Mouse (Mus musculus) stomach, embryonic 15.5 days (tissue): ENCODE measurements at regions not wholly inside any gene's neighbourhood (a gene's known extent, or its start where the extent isn't known, plus 50 kb on each side); places are given as distances from the start of the nearest gene placed in this dataset.
A peak's percentile ranks its signal among the peaks of the same experiment; 100 is the strongest.
"Not testable (repeated sequence)": the region's sequence is repeated elsewhere in the genome, so short reads cannot be mapped to it uniquely, and the experiment has no call there.

ENCODE experiments used
- ATAC-seq: fragments of 200-750 bp; cut with Nextera tagmentation; 2 replicates; pipeline ENCODE4 v1.8.0; 2017; ENCODE audit warnings: low read depth, moderate number of reproducible peaks, moderate TSS enrichment; ENCODE audit not compliant: insufficient read depth, low FRiP score
- H3K27ac ChIP-seq: fragments of 300-500 bp; sonication (generic); 2 replicates; pipeline ENCODE4 v1.5.1; 2015; ENCODE audit warnings: mild to moderate bottlenecking, inconsistent platforms
- H3K27me3 ChIP-seq: fragments of 300-500 bp; sonication (generic); replicated peaks from 2 replicates; pipeline ENCODE4 v1.6.1; 2015; ENCODE audit warnings: inconsistent platforms
- H3K36me3 ChIP-seq: fragments of 300-500 bp; sonication (generic); 2 replicates; pipeline ENCODE4 v1.6.1; 2015; ENCODE audit warnings: inconsistent platforms
- H3K4me1 ChIP-seq: fragments of 300-500 bp; sonication (generic); 2 replicates; pipeline ENCODE4 v1.6.1; 2015; ENCODE audit warnings: inconsistent platforms
- H3K4me2 ChIP-seq: fragments of 300-500 bp; sonication (generic); 2 replicates; pipeline ENCODE4 v1.6.1; 2015; ENCODE audit warnings: mild to moderate bottlenecking, inconsistent platforms
- H3K4me3 ChIP-seq: fragments of 300-500 bp; sonication (generic); replicated peaks from 2 replicates; pipeline ENCODE4 v1.5.1; 2015; ENCODE audit warnings: inconsistent platforms
- H3K9ac ChIP-seq: fragments of 300-500 bp; sonication (generic); 2 replicates; pipeline ENCODE4 v1.6.1; 2015; ENCODE audit warnings: inconsistent platforms
- H3K9me3 ChIP-seq: fragments of 300-500 bp; sonication (generic); 2 replicates; pipeline ENCODE4 v1.6.1; 2016; ENCODE audit warnings: inconsistent platforms
- WGBS: fragments of 180-500 bp; shearing (Covaris S2); methylation state at CpG from one replicate; pipeline ENCODE4 v1.1.7; 2015; 5-methylcytosine and 5-hydroxymethylcytosine counted together

DNA sequence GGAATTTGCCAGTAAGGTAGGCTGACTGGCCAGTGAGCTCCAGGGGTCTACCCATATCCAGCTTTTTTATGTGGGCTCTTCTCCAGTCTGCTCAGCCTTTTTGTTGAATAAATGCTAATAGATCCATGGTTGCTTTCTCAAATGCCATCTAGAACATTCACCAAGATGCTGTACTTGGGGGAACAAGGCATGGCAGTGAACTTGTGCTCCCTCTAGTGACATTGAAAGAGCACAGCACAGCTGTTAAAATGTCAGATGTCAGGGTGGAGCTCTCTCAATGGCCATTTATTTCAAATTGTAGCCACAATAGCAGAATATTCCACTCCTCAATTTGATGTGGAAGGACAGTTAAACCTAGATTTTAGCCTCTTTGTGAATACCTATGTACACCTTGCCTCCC is 86.3 kb downstream of the Kcnk1 start:
- ATAC-seq = no peak
- Histone ChIP-seq H3K4me3 (no peak overlapping the region), H3K9me3 (no peaks in the 10 kb centered on the region), H3K36me3 (no peaks in the 10 kb centered on the region), H3K4me1 (no peaks in the 10 kb centered on the region), H3K27me3 (no peaks in the 10 kb centered on the region), H3K27ac (no peak overlapping the region), H3K9ac (no peak overlapping the region), H3K4me2 (no peak overlapping the region)

DNA sequence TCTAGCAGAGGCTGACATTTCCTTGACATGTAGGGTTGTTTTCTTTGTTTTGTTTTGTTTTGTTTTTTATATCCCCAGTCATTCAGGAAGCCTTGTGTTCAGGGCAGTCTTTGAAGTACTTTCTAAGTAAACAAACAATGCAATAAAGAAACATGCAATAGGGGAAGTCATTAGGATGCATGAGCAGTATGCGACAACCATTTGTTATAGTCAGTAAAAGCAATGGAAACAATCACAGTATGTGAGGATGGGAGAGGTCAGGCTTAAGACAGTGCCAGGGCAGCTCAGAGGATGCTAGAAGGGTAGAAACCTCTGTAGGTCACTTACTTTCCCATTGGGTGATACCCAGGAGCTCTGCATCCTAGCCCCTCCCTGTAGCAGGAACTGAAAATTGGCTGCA is 87.9 kb downstream of the Kcnk1 start:
- ATAC-seq = 0 out of 2 replicates have a peak, but pooled peaks have one; percentile 4

DNA sequence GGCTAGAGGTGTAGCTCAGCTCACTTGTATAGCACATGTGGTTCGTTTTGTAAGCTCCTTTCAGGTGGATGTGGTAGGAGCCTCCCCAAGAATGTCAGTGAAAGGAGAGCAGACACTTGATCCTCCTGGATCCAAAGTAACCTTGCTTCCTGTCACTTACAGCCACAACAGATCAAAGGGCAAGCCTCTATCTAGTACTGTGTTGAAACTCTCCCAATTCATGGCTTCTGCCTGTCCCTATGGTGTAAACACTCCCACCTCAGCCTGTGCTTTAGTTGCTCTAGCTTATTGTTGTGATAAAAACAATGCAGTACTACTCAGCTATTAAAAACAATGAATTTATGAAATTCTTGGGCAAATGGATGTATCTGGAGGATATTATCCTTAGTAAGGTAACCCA is 95.8 kb downstream of the Kcnk1 start:
- H3K27me3 ChIP-seq = no peaks in the 10 kb centered on the region
- WGBS = 58% methylated on average over 1 of the region's 1 CpGs
- no peaks in the 10 kb centered on the region for H3K9me3 ChIP-seq
- H3K27ac ChIP-seq = no peak overlapping the region
- no peak overlapping the region for H3K4me3 ChIP-seq
- no peak overlapping the region for H3K4me2 ChIP-seq
- no peak overlapping the region for H3K9ac ChIP-seq
- no peaks in the 10 kb centered on the region for H3K36me3 ChIP-seq
- no peak for ATAC-seq
- H3K4me1 ChIP-seq = no peaks in the 10 kb centered on the region

More for the DNA sequence above, 87.9 kb downstream of the Kcnk1 start:
- H3K4me1 ChIP-seq = no peaks in the 10 kb centered on the region
- no peak overlapping the region for H3K4me3 ChIP-seq
- H3K4me2 ChIP-seq = no peak overlapping the region
- H3K9me3 ChIP-seq = no peaks in the 10 kb centered on the region
- H3K36me3 ChIP-seq = no peaks in the 10 kb centered on the region
- H3K27ac ChIP-seq = no peak overlapping the region
- 85% methylated on average over 1 of the region's 1 CpGs for WGBS
- no peaks in the 10 kb centered on the region for H3K27me3 ChIP-seq
- no peak overlapping the region for H3K9ac ChIP-seq

DNA sequence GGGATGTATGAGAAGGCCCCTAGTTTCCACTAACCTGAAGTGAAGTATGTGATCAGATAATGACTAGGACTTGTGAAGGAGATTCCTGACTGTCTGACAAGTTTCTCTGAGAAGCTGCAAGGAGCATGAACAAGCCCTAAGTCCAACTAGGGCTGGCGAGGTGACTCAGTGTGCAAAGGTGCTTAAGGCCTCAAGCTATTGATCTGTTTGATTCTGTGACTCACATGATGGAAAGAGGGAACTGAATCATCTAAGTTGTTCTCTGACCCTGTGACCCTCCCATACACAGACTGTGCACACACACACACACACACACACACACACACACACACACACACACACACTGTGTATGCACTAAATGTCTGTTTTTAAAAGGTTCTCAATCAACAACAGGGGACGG is 99.0 kb downstream of the Kcnk1 start:
- ATAC-seq = peak; percentile 35; the same call in 1 of the 2 replicates
- 56% methylated on average over 2 of the region's 2 CpGs for WGBS
- Histone ChIP-seq H3K4me2 (no peak overlapping the region), H3K9ac (no peak overlapping the region), H3K27me3 (no peaks in the 10 kb centered on the region), H3K9me3 (no peaks in the 10 kb centered on the region), H3K27ac (no peak overlapping the region), H3K36me3 (no peaks in the 10 kb centered on the region), H3K4me1 (no peaks in the 10 kb centered on the region), H3K4me3 (no peak overlapping the region)

DNA sequence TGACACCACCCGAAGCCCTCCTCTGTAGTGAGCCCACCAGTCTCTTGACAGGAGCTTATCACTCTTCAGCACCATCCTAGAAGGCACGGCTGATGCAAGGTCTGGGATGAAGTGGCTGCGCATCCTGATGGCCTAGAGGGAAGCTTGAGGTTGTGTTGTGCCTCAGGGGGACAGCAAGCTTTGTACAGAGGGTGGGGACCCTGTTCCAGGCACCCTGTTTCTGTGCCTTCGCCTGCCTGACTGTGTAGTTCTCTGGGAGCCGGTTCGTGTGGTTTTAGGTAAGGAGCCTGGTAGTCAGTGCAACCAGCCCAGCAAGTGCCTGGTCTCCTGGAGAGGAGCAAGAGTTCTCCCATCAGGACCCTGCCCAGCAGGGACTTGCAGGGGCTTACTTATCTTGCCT is 101.1 kb downstream of the Kcnk1 start:
- no peak overlapping the region for H3K4me2 ChIP-seq
- no peak overlapping the region for H3K27ac ChIP-seq
- no peak overlapping the region for H3K9ac ChIP-seq
- WGBS = 54% methylated on average over 6 of the region's 6 CpGs
- no peaks in the 10 kb centered on the region for H3K36me3 ChIP-seq
- H3K27me3 ChIP-seq = no peaks in the 10 kb centered on the region
- no peaks in the 10 kb centered on the region for H3K9me3 ChIP-seq
- no peaks in the 10 kb centered on the region for H3K4me1 ChIP-seq
- H3K4me3 ChIP-seq = no peak overlapping the region
- no peak for ATAC-seq

DNA sequence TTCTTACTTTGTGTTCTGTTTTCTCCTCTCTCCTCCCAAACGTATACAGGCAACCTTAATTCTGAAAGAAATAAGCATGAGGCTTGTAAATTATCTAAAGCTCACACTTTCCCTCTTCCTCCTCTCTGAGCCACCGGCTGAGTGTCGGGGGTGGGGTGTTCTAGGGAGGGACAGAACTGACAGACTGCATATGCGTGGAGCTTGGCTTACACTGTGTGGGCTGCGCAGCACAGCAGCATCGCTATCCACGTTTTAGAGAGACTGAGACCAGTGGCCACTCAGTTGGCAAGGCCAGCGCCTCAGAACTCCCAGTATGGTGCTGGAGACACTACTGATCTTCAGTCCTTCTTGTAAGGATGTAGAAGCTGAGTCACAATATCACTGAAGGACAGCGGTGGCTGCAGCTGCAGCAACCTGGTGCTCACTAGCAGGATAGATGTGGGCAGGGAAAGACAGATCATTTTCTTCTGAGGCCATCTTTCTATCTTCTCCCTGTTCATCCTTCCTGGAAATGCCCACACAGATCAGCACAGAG is 101.7 kb downstream of the Kcnk1 start:
- ATAC-seq = no peak
- Histone ChIP-seq H3K36me3 (no peaks in the 10 kb centered on the region), H3K27me3 (no peaks in the 10 kb centered on the region), H3K4me1 (no peaks in the 10 kb centered on the region), H3K4me2 (no peak overlapping the region), H3K4me3 (no peak overlapping the region), H3K9ac (no peak overlapping the region), H3K9me3 (no peaks in the 10 kb centered on the region), H3K27ac (no peak overlapping the region)
- WGBS = 64% methylated on average over 9 of the region's 9 CpGs

DNA sequence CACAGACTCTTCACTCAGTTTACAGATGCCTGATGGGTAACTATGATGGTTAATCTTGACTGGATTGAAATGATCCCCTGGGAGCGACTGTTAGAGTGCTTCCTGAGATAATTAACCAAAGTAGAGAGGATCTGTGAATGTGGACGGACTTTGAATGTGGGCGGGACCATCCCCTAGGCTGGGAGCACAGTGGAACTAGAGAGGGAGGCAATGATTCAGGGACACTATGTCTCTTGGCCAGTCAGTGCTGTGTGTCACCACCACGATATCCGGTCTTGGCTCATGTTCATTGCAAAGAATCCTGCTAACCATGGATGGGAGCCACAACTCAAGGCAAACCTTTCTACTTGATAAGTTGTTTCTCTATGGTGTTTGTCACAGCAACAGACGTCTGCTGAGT is 103.9 kb downstream of the Kcnk1 start:
- H3K36me3 ChIP-seq = no peaks in the 10 kb centered on the region
- H3K9ac ChIP-seq = no peak overlapping the region
- no peaks in the 10 kb centered on the region for H3K9me3 ChIP-seq
- no peak overlapping the region for H3K27ac ChIP-seq
- no peaks in the 10 kb centered on the region for H3K4me1 ChIP-seq
- 80% methylated on average over 6 of the region's 6 CpGs for WGBS
- no peak overlapping the region for H3K4me3 ChIP-seq
- no peak overlapping the region for H3K4me2 ChIP-seq
- no peak for ATAC-seq
- no peaks in the 10 kb centered on the region for H3K27me3 ChIP-seq

DNA sequence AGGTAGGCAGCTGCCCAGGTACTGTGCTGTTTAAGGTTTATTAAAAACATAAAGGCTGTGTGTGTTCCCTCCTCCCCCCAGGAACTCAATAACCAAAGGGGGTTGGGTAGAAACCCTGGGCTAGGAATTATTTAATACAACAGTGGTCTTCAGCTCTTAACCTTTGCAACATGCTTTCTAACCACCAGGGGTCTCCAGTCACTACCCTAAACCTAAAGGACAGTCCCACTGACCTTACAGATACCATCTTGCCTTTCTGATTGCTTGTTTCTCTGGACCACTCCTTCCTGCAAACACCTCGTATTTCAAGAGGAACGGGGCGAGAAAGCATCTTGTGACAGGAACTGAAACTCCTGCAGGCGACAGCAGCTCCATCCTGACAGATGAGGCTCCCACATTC is 104.9 kb downstream of the Kcnk1 start:
- Histone ChIP-seq H3K36me3 (no peaks in the 10 kb centered on the region), H3K4me3 (no peak overlapping the region), H3K27ac (no peak overlapping the region), H3K9me3 (no peaks in the 10 kb centered on the region), H3K4me1 (no peaks in the 10 kb centered on the region), H3K9ac (no peak overlapping the region), H3K4me2 (no peak overlapping the region), H3K27me3 (no peaks in the 10 kb centered on the region)
- ATAC-seq = no peak
- 56% methylated on average over 4 of the region's 4 CpGs for WGBS

DNA sequence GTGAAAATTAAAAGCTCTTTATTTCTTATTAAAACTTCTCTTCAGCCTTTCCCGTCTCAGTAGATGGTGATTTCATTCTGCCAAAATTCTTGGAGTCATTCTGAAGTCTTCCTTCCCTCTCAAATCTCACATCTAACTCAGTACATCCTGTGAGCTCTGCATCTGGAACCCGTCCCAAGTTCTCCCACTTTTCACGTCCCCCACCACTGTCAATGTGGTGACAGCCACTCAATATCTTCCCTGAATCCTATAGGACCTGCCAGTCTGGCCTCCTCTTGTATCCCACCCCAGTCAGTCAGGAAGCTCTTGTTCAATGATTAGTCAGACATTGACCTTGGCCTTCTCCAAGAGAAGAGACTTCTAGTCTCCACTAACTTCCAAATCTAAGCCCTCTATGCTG is 110.1 kb downstream of the Kcnk1 start:
- Histone ChIP-seq H3K4me3 (no peak overlapping the region), H3K9ac (no peak overlapping the region), H3K4me1 (no peaks in the 10 kb centered on the region), H3K36me3 (no peaks in the 10 kb centered on the region), H3K9me3 (no peaks in the 10 kb centered on the region), H3K27ac (no peak overlapping the region), H3K27me3 (no peaks in the 10 kb centered on the region), H3K4me2 (no peak overlapping the region)
- WGBS = 78% methylated on average over 3 of the region's 3 CpGs
- no peak for ATAC-seq

DNA sequence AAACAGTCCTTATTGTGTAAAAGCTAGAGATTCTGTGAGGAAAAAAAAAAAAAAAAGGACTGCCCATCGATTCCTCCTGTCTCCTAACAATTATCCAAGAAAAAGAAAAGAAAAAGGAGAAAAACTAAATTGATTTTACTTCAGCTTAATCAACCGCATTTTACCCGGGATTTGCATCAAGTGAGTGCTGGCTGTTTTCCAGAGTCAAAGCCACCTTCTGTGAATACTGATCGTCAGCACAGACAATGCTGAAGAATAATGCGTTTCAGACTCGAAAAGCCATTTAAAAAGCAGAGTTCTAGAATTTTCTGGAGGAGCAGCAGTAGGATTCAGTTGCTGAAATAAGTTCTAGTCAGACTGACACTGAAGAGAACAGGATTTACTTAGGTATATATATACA is 131.1 kb downstream of the Kcnk1 start:
- ATAC-seq = no peak
- H3K9me3 ChIP-seq = no peaks in the 10 kb centered on the region
- no peaks in the 10 kb centered on the region for H3K4me1 ChIP-seq
- WGBS = 69% methylated on average over 6 of the region's 6 CpGs
- no peak overlapping the region for H3K4me3 ChIP-seq
- H3K4me2 ChIP-seq = no peak overlapping the region
- H3K27me3 ChIP-seq = no peaks in the 10 kb centered on the region
- H3K27ac ChIP-seq = no peak overlapping the region
- H3K9ac ChIP-seq = no peak overlapping the region
- H3K36me3 ChIP-seq = no peaks in the 10 kb centered on the region

DNA sequence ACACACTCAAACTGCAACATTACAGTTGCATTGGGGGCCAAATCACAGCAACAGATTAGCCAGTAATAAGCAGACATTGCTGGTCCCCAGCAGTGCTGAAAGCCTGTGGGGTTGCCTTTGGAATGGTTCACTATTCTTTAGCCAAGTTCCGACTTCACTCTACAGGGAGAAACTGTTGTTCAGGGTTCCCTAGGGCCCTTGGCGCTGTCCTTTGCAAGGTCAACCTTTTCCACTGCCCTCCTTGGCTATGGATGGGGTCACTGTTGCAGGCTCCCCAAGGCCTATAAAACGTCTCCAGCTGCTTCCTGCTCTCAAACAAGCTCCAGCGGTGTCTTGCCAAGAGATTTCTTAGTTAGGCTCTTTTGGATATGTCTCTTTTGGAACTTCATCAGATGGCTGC is 137.1 kb downstream of the Kcnk1 start:
- Histone ChIP-seq H3K36me3 (no peaks in the 10 kb centered on the region), H3K4me1 (peaks cover 10% of the 10 kb centered on the region; the same call in 1 of the 2 replicates), H3K27me3 (no peaks in the 10 kb centered on the region), H3K4me3 (no peak overlapping the region), H3K4me2 (no peak overlapping the region), H3K9ac (no peak overlapping the region), H3K9me3 (no peaks in the 10 kb centered on the region), H3K27ac (no peak overlapping the region)
- no peak for ATAC-seq
- WGBS = 68% methylated on average over 4 of the region's 4 CpGs

DNA sequence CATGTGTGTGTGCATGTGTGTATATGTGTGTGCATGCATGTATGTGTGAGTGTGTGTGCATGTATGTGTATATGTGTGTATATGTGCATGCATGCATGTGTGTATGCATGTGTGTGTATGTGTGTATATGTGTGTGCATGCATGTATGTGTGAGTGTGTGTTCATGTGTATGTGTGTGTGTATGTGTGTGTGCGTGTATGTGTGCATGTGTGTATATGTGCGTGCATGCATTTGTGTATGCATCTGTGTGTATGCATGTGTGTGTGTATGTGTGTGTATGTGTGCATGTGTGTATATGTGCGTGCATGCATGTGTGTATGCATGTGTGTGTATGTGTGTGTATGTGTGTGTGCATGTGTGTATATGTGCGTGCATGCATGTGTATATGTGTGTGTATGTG is 137.9 kb downstream of the Kcnk1 start:
- WGBS = 97% methylated on average over 4 of the region's 4 CpGs
- not testable (repeated sequence) for H3K36me3 ChIP-seq, H3K27me3 ChIP-seq, H3K4me3 ChIP-seq, H3K27ac ChIP-seq, H3K4me2 ChIP-seq, ATAC-seq, H3K9ac ChIP-seq, H3K9me3 ChIP-seq
- H3K4me1 ChIP-seq = peaks cover 10% of the 10 kb centered on the region; the same call in 1 of the 2 replicates

DNA sequence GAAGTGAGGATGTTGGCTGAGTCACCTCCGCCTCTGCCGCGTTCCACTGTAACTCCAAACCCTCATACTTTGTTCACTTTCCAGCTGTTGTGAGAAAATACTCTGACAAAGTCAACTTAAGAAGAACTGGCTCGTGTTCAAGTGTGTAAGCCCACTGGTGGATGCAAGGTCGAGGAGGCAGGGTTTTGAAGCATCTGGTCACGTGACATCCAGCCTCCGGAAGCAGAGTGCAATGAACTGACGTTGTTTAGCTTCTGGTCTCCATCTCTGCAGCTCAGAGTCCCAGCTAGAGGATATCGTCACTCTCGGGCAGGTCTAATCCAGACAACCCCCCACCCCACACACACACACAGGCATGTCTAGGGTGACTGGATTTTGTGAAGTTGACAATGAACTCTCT is 140.1 kb downstream of the Kcnk1 start:
- Histone ChIP-seq H3K27me3 (peaks cover 20% of the 10 kb centered on the region), H3K4me3 (no peak overlapping the region), H3K9me3 (no peaks in the 10 kb centered on the region), H3K4me2 (peak overlapping the region; percentile 5; the same call in 1 of the 2 replicates), H3K4me1 (peaks cover 24% of the 10 kb centered on the region), H3K36me3 (no peaks in the 10 kb centered on the region), H3K27ac (no peak overlapping the region), H3K9ac (no peak overlapping the region)
- whole genome bisulfite sequencing = 32% methylated on average over 10 of the region's 10 CpGs
- ATAC-seq = no peak
